Mouse (Mus musculus): ENCODE results near the gene Tst.

Gene Tst

DNA sequence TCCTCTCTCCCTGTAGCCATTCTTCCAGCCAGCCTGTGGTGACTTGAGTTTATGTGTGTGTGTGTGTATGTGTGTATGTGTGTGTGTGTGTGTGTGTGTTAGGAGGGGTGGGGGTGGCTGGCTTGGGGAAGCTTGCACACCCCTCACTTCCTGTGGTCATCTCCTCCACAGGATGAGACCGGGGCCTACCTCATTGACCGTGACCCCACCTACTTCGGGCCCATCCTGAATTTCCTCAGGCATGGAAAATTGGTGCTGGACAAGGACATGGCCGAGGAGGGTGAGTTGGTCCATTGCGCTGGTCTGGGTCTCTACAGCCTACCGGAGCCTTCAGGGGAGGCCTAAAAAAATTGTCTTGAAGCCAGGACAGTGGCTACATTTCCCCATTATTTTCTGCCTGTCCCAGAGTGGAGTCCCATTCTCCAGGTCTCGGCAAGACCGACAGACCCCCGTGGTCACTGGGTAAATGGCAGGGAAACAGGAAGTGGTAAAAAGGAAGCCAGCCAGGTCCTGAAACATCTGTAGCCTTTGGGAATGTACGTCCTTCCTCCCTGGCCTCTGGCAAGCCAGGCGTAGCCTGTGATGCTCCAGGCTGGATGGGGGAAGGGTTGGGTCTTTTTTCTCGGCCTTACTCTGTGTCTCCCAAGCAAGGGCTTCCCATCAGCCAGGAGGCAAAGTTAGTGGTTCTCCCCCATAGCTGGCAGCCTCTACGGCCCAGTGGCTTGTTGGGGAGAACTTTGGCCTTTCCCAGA, 24.3 kb upstream of the Tst start:
- no peak for DNase-seq (ENCODE audit: low spot score)

DNA sequence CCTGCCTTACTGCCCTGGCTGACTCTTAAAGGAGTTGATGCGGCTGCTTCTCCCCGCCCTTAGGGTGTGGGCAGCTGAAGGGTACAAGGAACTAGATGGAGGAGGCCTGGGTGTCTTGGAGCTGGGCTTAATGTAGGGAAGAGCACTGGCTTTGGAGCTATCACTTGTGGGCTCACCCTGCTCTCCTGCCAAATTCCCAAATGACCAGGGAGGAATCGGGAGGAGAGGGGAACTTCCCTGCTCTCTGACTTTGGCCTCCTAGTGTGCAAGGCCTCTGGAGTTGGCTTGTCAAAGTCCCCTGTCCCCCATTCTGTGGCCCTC, 23.4 kb upstream of the Tst start:
- DNase-seq (ENCODE audit: low spot score) = peak; percentile 44

DNA sequence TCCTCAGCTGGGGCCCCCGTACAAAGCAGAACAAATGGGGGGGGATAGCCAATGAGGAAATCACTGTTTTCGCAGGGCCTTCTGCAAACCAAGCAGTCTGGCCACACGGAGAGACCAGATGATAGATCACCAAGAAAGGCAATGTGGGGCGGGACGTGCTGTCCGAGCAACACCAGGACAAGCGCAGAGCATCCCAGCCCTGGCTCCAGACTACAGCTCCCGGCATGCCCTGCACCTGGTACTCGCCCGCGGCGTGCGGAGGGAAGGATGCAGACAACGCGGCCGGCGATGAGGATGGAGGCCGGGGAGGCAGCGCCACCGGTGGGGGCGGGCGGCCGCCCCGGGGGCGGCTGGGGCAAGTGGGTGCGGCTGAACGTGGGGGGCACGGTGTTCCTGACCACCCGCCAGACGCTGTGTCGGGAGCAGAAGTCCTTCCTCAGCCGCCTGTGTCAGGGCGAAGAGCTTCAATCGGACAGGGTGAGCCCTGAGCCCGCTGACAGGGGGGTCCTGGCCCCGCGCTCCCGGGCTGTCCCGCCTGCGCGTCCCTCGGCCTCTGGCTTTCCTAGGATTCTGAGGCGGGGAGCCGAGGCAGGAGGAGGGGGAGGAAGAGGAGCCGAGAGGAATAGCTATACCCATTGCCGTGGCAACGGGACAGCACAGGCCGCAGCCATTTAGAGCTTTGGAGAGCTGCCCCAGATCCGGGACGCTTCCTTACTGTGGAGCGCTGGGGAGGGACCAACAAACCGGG, 22.9 kb upstream of the Tst start, which contains the start of gene Kctd17:
Gene Kctd17, plus strand, starts transcription at position 174 of the 748 bp plus-strand sequence.
- peak; percentile 45 for DNase-seq (ENCODE audit: low spot score)

DNA sequence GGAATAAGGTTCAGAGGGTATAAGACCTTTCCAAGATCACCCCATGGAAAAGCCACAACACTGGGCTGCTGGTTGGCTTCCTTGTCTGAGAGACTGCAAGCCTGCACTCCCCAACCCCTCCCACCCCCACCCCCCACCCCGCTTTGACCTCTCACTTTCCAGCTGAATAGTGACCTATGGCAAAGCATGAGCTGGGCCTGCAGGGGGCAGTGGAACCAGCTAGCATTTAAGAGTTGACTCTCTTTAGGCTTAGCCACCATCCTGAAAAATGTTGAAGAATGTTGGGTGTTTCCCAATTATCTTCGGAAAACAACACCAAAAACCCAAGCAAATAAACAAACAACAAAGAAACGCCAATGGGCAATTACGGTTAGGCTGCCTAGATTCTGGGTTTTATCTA, 19.5 kb upstream of the Tst start:
- DNase-seq (ENCODE audit: low spot score) = no peak

DNA sequence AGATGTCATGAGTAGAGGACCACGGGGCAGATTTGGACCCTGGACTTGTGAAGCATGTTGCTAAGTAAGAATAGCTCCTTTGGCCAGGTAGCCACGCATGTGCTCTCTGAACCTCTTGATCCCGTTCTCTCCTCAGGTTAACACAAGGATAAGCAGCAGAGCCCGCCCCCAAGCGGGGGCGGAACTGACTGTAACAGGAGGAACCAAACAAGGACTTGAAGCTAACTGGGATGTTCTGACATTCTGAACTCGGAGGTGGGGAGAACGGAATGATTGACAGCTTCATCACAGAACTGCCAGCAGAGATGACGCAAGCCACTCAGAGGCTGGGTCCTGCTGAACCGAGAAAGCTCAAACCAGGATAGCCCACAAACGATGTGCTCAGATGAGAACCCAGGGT, 18.8 kb upstream of the Tst start:
- DNase-seq (ENCODE audit: low spot score) = peak; percentile 71

DNA sequence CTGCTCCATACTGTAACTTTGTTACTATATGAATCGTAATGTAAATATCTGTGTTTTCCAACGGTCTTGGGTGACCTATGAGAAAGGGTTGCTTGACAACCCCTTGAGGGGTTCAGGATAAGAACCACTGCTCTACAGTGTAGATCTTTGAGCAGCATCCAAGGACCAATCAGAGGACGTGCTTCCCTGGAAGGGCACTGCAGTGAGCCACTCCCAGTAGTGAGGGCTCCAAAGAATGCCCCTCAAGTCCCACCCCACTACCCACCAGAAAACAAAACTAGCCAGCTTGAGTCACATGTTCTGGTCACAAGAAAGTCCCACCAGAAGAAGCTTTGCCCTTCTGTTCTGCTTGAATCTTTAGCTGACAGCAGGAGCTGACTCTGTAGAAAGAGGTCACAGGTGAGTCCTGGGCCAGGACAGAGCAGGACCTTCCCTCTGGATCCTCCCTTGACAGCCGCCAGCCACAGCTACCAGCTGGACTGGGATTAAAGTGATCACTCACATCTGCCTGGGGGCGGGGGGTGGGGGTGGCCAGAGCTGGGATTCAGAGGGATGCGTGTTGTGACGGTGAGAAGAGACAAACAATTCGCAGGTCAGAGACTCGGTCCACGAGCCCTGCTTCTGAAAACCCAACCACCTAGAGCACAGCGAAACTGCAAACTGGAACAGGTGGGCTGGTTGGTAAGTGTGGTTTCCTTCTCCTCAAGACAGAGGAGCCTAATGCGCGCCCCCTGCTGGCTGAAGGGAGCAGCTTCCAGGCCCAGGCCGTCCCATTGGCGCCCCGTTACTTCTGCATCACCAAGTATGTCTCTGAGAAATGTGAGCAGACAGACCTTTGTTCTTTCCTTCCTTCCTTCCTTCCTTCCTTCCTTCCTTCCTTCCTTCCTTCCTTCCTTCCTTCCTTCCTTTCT, 16.6 kb upstream of the Tst start:
- DNase-seq (ENCODE audit: low spot score) = peak; percentile 82

DNA sequence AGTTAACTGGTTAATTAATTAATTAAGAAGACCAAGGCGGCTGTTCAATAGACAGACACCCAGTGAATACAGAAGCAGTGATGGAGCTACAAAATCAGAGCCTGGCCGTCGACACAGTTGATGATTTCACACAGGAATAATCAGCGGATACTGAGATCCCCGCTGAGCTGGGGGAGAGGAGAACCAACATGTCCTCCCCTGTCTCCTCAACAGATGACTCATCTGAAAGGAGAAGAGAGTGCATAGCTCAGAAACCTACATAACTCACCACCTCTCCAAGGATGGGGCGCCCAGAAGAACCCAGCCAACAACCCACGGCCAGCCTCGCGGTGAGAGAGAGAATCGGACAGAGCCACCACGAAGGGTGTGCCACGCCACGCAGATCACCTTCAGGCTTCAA, 14.7 kb upstream of the Tst start:
- DNase-seq (ENCODE audit: low spot score) = no peak

DNA sequence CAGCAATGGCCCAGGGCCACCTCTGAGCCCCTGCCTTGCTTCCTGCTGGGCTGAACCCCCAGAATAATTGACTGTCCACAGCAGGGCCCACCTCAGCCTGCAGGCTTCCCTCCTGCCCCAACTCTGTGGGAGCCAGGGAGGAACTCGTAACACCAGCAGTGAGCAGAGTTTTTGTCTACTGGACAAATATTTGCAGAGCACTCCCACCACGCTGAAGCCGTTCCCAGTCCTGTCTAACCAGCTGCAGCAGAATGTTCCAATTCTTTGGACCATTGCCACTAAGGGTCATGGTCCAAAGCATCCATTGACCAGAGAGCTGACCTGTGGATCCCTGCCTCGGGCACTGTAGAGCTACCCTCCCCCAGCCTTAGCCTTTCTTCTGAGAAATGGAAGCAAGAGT, 11.2 kb upstream of the Tst start:
- DNase-seq (ENCODE audit: low spot score) = peak; percentile 74

DNA sequence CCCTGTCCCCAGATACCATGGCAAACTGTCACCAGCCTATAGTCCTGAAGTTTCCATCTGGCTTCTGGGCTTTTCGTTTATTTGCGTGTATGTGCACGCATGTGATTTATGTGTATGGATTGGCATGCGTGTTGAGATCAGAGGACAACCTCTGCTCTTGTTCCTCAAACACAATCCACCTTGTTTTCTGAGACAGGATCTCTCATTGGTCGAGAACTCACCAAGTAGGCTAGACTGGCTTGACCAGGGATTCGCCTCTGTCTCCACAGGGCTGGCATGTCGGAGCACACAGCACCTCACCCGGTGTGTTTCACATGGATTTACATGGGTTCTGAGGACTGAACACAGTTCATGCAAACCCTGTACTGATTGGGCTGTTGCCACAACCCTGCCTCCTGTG, 8.4 kb upstream of the Tst start:
- no peak for DNase-seq (ENCODE audit: low spot score)

DNA sequence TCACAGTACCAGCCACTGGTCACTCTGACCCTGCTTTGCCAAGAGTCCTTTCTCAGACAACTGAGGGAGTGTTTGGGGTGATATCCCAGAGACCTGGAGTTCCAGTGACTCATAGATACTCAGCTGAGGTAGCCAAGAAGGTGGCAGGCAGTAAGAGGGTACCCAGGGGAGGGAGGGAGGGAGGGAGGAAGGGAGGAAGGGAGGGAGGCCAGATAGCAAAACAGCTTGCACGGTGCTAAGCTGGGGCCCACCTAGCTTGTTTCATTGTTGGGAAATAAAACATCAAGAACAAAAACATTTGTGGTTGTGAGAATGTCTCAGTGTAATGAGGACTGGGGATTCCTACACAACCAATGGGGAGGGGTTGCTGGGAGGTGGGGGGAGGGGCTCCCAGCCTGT, 8.0 kb upstream of the Tst start:
- DNase-seq (ENCODE audit: low spot score) = no peak

DNA sequence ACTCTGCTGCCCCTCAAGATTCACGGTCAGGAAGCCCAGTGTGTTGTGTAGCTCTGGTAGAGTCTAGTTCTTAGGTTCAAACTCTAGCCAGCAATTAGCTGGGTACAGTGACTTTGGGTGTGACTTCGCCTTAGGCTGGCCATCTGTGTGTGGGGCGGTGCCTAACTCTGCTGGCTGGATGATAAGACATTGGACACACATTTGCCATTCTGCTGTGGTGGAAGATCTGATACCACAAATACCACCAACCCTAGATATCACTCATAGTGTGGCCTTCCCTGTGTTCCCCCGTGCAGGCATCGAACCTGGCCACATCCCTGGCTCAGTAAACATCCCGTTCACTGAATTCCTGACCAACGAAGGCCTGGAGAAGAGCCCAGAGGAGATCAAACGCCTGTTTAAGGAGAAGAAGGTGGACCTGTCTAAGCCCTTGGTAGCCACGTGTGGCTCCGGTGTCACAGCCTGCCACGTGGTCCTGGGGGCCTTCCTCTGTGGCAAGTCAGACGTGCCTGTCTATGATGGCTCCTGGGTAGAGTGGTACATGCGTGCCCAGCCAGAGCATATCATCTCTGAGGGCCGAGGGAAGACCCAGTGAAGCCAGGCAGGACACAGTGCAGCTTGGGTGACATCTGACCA, 7.5 kb upstream of the Tst start:
- DNase-seq (ENCODE audit: low spot score) = no peak

DNA sequence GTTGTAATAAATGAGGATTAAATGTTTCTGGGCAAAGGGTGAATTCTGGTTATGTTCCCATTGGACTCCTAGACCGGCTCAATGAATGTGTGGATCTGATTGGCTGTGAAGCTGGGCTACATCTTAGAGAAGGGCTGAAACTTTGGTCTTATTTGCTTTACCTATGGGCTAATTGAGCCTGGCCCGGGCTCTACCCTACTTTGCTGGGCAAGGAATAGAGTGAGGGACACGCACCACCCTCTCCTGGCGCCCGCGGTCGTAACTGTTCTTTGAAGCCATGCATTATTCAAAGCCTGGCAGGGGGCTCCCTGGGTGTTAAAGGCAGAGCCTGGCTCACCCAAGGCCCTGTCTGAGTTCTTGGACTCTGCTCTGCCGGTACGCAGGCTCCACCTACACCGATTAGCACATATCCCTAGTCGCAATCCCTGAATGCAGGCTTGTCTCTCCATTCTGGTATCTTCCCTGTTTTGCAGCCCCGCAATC, 3.9 kb upstream of the Tst start:
- no peak for DNase-seq (ENCODE audit: low spot score)

DNA sequence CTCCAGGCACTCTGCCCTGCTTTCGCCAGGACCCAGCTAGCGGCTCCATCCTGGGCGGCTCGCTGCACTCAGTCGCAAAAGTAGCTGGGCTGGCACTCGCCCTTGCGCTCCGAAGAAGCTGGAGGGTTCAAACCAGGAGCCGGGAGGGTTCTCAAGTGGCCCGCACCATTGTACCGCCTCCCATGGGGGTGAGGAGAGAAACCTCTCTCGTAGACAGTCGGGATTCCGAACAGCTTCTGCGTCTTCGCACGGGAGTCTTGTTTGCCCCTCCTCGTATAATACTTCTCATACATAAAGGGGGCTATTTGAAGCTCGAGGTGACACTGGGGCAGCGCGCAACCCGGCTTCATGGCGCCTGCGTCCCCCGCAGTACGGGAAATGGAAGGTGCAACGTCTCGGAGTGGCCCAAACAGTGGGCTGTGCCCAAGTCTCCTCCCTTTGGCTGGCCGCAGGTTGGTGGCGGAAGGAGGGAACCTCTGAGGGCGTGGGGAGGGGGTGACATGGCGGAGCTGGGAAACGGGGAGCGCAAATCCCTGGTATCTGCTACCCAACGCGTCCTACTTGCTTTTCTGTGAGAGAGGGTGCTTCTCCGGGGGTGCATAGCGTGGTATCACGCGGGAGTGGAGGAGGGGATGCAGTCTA, 707 bp upstream of the Tst start, which contains the start of gene Mpst:
Gene Mpst, plus strand, starts transcription at position 124 of the 642 bp plus-strand sequence.
- DNase-seq (ENCODE audit: low spot score) = peak; percentile 93

DNA sequence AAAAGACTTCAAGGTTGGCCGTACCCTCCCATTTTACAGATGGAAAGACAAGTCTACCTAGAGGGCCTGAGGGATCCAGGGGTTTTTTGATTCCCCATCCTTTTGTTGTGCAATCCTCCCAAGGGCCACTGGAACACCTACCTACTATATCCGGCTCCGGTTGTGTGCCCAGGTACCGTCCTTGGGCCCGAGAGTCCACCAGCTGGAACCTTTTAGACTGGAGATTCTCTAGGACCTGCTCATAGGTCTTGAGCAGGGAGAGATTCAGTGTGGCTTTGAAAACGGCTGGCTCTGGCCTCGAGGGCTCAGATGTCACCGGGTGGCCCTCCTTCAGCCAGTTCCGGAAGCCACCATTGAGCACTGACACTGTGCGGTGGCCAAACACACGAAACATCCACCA, 609 bp downstream of the Tst start:
- DNase-seq (ENCODE audit: low spot score) = no peak

DNA sequence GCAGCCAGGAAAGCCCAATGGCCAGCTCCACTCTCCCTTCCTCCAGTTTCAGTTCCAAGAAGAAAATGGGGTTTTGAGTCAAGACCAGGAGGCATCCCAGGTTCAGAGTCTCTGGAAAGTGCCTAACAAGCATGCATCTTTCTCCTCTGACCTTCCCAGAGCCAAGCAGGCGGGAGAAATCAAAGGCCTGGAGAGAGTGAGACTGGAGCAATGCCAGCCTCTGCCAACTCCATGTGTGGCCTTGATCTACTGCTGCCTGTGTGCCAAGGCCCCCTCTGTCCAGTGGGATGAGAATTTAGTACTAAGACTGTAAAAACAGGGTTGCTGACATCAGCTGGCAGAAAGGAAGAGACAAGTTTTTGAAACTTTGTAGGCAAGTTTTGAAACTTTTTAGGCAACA, 1.8 kb downstream of the Tst start:
- DNase-seq (ENCODE audit: low spot score) = peak; percentile 43

DNA sequence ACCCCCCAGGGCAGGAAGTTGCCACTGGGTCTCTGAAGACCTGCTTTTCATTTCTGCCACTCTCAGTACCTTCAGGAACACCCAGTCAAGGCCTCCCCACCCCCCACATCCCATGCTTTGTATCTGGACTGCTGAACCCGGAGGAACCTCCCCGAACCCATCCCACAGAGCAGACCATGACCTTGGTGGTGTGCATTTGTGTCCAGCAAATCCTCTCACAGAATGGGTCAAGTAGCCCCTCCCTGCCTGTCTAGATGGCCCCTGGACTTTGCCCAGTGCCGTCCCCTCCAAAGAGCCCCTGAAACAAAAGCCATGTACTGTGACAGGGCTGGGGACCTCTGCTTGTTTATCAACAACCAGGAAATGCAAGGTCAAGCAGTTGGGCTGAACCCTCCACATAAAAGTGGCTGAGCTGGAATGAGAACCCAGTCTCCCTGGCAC, 2.4 kb downstream of the Tst start:
- peak; percentile 14 for DNase-seq (ENCODE audit: low spot score)

DNA sequence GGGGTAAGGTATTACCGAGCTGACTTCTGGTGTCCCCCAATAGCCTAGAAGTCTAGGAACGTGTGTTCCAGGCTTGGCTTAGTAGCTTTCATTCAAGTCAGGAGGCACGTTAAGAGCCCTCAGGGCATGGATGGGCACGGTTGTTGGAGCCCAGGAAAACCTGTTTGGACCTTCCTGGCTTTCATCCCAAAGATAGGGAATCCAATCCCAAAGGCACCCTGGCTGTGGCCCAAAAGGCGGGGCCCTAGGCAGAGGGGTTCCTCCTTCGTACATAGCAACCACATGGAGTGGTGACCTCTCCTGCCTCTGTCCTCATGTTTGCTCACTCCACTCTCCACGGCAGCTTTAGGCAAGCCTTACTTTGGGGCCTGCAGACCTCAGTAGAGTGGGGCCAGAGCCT, 3.3 kb downstream of the Tst start:
- DNase-seq (ENCODE audit: low spot score) = peak; percentile 91

DNA sequence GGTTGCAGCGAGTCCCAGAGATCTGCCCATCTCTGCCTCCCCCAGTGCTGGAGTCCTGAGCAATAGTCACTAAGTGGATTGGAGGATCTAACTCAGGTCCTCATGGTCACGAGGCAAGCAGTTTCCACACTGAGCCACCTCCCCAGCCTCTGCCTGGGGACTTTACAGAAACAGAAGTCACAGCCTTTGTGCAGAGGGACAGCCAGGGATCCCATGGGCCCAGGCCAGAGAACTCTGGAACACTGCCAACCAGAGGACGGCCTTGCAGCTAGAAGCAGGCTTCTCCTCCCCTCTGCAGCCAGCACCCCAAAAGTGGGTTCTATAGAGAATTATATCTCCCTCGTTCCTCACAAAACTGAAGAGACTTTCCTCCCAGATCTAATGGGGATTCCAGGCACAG, 3.8 kb downstream of the Tst start:
- DNase-seq (ENCODE audit: low spot score) = peak; percentile 65

DNA sequence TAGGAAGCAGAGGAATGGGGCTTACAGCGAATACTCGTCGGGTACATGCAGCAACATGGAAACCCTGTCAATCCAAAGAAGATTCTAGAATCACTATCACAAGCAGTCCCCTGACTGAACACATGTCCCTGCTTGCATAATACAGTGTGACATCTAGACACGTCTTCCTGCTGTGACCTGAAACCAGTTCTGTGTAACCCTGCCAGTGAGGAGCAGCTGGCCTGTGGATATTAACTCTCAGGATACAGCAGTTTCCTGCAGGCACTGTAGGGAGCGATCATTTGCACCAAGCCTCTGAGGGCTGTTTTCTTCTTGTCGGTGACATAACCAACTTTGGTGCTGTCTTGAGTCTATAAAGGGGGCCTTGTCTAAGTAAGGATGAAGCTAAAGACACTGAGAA, 4.4 kb downstream of the Tst start:
- DNase-seq (ENCODE audit: low spot score) = no peak

DNA sequence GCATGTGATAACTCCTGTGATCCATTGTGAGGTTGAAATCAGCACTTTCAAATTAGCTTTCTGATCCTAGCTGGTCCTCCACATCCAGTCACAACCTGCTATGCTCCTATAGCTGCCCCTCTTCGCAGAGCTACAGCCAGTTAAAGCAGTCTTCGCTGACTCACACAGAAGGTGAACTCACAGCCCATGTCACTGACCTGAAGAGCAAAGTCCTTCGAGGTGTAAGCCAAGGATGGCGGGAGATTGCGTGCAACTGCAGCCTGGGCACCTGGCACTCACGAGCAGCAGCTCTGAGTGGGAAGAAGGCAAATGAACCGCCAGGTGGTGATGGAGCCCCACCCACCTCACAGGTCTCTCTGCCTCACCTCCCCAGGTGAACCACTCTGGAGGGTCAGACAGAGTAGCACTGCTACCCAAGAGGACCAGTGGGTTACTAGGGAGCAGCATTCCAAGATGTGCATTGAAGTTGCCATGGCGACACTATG, 10.2 kb downstream of the Tst start, which contains the start of gene Tex33:
Gene Tex33, minus strand, starts transcription at position 435 of the 485 bp plus-strand sequence.
- DNase-seq (ENCODE audit: low spot score) = no peak

DNA sequence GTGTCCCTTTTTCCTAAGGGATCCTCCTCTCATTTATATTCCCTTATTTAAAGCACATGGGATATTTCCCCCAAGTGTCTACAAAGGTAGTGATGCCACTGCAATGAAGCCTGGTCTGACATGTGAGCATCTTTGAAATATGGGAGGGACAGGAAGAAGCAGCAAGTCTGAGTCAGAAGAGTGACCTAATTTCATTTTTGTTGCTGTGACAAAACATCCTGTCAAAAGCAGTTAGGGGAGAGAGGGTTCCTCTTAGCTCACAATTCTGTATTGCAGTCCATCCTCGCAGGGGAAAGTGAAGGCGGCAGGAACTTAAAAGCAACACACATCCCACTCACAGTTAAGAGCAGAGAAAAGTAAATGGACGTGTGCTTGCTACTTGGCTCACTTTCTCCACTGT, 14.9 kb downstream of the Tst start:
- no peak for DNase-seq (ENCODE audit: low spot score)

Measured in lung, postnatal 25 days (tissue).